Mouse (Mus musculus) adrenal gland, postnatal 4 days (tissue): ENCODE data around the gene Phf11c. TPM values are rescaled to one million over a fixed set of nuclear protein-coding genes. Genes with fewer than 3 reads are reported as not detected.
"Not testable (repeated sequence)": the region's sequence is repeated elsewhere in the genome, so short reads cannot be mapped to it uniquely, and the experiment has no call there.

Source experiments
- DNase-seq, 2 experiments: peaks; one replicate each; pipeline ENCODE4 v3.0.0; 2021 to 2022; ENCODE audit warnings: low spot score in 2 of 2, mixed read lengths in 2 of 2
- total RNA-seq, 2 experiments: library from RNA; stranded (reverse); gene quantifications; 2 replicates each; pipeline ENCODE4 v1.2.3; 2021

Gene Phf11c
- total RNA-seq, 2 experiments from 2014 or later, result 1.0 to 1.1 TPM

DNA sequence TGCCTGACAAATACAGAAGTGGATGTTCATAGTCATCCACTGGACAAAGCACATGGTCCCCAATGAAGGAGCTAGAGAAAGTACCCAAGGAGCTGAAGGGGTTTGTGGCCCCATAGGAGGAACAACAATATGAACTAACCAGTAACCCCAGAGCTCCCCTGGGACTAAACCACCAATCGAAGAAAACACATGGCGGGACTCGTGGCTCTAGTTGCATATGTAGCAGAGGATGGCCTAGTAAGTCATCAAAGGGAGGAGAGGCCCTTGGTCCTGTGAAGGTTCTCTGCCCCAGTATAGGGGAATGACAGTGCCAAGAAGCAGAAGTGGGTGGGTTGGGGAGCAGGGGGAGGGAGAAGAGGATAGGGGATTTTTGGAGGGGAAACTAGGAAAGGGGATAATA, 59.1 kb downstream of the Phf11c start:
- DNase-seq, result not testable (repeated sequence)

Other genes with a start within 250 kb of the Phf11c start
- gene Gm5142, start 216.6 kb downstream of the Phf11c start, total RNA-seq, result not detected
- gene Rcbtb1, start 194.2 kb downstream of the Phf11c start, total RNA-seq, result 10 to 100 TPM; 55.6 to 57.2 TPM
- not detected for gene Gm6904, start 135.2 kb downstream of the Phf11c start, total RNA-seq
- gene Phf11a, start 97.9 kb downstream of the Phf11c start, total RNA-seq, result under 1 TPM in 1 of 2 experiments, not detected in 1; 0.25 TPM
- gene Phf11b, start 54.0 kb downstream of the Phf11c start, total RNA-seq, result under 1 TPM; 0.56 to 0.64 TPM
- 1 to 10 TPM; 3.6 to 3.9 TPM for gene Phf11d, start 29.9 kb downstream of the Phf11c start, total RNA-seq
- gene Setdb2, start 45.5 kb upstream of the Phf11c start, total RNA-seq, result 1 to 10 TPM; 8.8 to 8.9 TPM
- gene Cab39l, start 45.6 kb upstream of the Phf11c start, total RNA-seq, result 10 to 100 TPM; 28.1 to 28.8 TPM
- gene Cdadc1, start 202.6 kb upstream of the Phf11c start, total RNA-seq, result 10 to 100 TPM; 63.7 to 64.2 TPM
- gene Shisa2, start 229.9 kb upstream of the Phf11c start, total RNA-seq, result 1 to 10 TPM; 5.5 to 8.2 TPM